Mouse (Mus musculus) ES-E14 (cell line): ENCODE measurements at regions not wholly inside any gene's neighbourhood (a gene's known extent, or its start where the extent isn't known, plus 50 kb on each side); places are given as distances from the start of the nearest gene placed in this dataset.

ENCODE experiments used
- CHD2 ChIP-seq: IDR thresholded peaks from 2 replicates; pipeline ENCODE4 v1.6.1; 2014; ENCODE audit warnings: mild to moderate bottlenecking, low read depth, low read length, inconsistent platforms
- HCFC1 ChIP-seq: IDR thresholded peaks from 2 replicates; pipeline ENCODE4 v1.6.1; 2012; ENCODE audit warnings: low read length, inconsistent platforms, borderline replicate concordance; ENCODE audit not compliant: insufficient read depth
- MAFK ChIP-seq: IDR thresholded peaks from 2 replicates; pipeline ENCODE4 v1.6.1; 2014; ENCODE audit warnings: mild to moderate bottlenecking, low read depth, low read length, inconsistent platforms; ENCODE audit not compliant: insufficient read depth
- ZC3H11A ChIP-seq: IDR thresholded peaks from 2 replicates; pipeline ENCODE4 v1.6.1; 2012; ENCODE audit warnings: low read depth, mild to moderate bottlenecking, inconsistent platforms, low read length, borderline replicate concordance
- ZNF384 ChIP-seq: IDR thresholded peaks from 2 replicates; pipeline ENCODE4 v1.6.1; 2012; ENCODE audit warnings: low read depth, low read length, inconsistent platforms

- TF ChIP-seq HCFC1 (no peak), MAFK (no peak), CHD2 (no peak), ZNF384 (no peak), ZC3H11A (no peak)
These were observed 803.4 kb upstream of the Sox9 start for GRCm38 (mm10) chr11:111978667-111979066.
